Mouse (Mus musculus) heart, adult 2 months (tissue): ENCODE measurements at regions not wholly inside any gene's neighbourhood (a gene's known extent, or its start where the extent isn't known, plus 50 kb on each side); places are given as distances from the start of the nearest gene placed in this dataset.

Experiments used
- CTCF ChIP-seq: fragments of 200-600 bp; IDR thresholded peaks from 2 replicates; pipeline ENCODE4 v1.8.1; 2022; ENCODE audit warnings: antibody characterized with exemption, mild to moderate bottlenecking, moderate library complexity
- EP300 ChIP-seq: fragments of 200-500 bp; IDR thresholded peaks from 2 replicates; pipeline ENCODE4 v1.6.1; 2011; ENCODE audit warnings: low read depth, low read length, control low read depth; ENCODE audit not compliant: insufficient read depth
- POLR2A ChIP-seq: fragments of 200-500 bp; IDR thresholded peaks from 2 replicates; pipeline ENCODE4 v1.6.1; 2011; ENCODE audit warnings: mild to moderate bottlenecking, low read depth, low read length, control low read depth; ENCODE audit not compliant: insufficient read depth

DNA sequence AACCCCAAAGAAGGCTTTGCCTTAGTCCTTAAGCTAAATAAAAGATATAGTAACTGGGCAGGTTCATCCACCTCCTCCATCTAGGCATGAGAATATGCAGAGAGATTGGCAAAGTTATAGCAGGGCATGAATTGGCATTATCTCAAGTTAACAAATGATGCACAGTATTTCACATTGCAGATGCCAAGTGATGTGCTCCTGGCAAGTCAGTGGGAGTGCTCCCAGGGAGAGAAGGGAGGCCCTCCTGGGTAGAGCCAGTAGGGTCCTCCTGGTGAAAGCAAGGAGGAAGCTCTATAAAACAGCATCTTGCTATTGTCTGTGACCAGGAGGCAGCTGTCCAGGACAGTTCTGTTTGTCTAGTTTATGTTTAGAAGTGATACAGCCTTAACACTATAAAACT is 496.6 kb upstream of the Sox11 start:
- TF ChIP-seq POLR2A (no peak), CTCF (no peak), EP300 (no peak)
